Mouse (Mus musculus) cerebellum, adult 11-12 months (tissue): ENCODE results near the gene Nom1.
"Not testable (repeated sequence)": the region's sequence is repeated elsewhere in the genome, so short reads cannot be mapped to it uniquely, and the experiment has no call there.

ENCODE experiments used
- DNase-seq: peaks from one replicate; pipeline ENCODE4 v3.0.0; 2022

Nom1 gene

GRCm38 (mm10) chr5:29434228-29434871, at the start of gene Nom1:
Gene Nom1, plus strand, starts transcription at chr5:29434664.
- DNase-seq = peak; percentile 87

- DNase-seq = no peak
Observed at GRCm38 (mm10) chr5:29387591-29387990, 46.9 kb upstream of the Nom1 start.

GRCm38 (mm10) chr5:29388181-29388943, 46.1 kb upstream of the Nom1 start:
- no peak for DNase-seq

- DNase-seq = peak; percentile 49
Observed at GRCm38 (mm10) chr5:29388944-29389765, 45.3 kb upstream of the Nom1 start.

GRCm38 (mm10) chr5:29398427-29398826, 36.0 kb upstream of the Nom1 start:
- DNase-seq = no peak

GRCm38 (mm10) chr5:29410854-29411253, 23.6 kb upstream of the Nom1 start:
- no peak for DNase-seq

GRCm38 (mm10) chr5:29413041-29413440, 21.4 kb upstream of the Nom1 start:
- no peak for DNase-seq

GRCm38 (mm10) chr5:29423330-29423729, 11.1 kb upstream of the Nom1 start:
- not testable (repeated sequence) for DNase-seq

GRCm38 (mm10) chr5:29434872-29435358, 451 bp downstream of the Nom1 start:
- DNase-seq = no peak

GRCm38 (mm10) chr5:29435491-29435890, 1.0 kb downstream of the Nom1 start:
- DNase-seq = no peak

- not testable (repeated sequence) for DNase-seq
Observed at GRCm38 (mm10) chr5:29436728-29437127, 2.3 kb downstream of the Nom1 start.

- no peak for DNase-seq
Observed at GRCm38 (mm10) chr5:29445275-29445674, 10.8 kb downstream of the Nom1 start.

GRCm38 (mm10) chr5:29452352-29452751, 17.9 kb downstream of the Nom1 start:
- no peak for DNase-seq

GRCm38 (mm10) chr5:29456895-29457656, 22.6 kb downstream of the Nom1 start:
- no peak for DNase-seq

- no peak for DNase-seq
Observed at GRCm38 (mm10) chr5:29462943-29463686, 28.7 kb downstream of the Nom1 start.

GRCm38 (mm10) chr5:29467489-29468350, 33.3 kb downstream of the Nom1 start:
- no peak for DNase-seq

- DNase-seq = no peak
Observed at GRCm38 (mm10) chr5:29468351-29469065, 34.0 kb downstream of the Nom1 start.

GRCm38 (mm10) chr5:29469501-29469900, 35.0 kb downstream of the Nom1 start:
- no peak for DNase-seq

GRCm38 (mm10) chr5:29470271-29470670, 35.8 kb downstream of the Nom1 start:
- DNase-seq = no peak

- DNase-seq = no peak
Observed at GRCm38 (mm10) chr5:29470851-29471394, 36.5 kb downstream of the Nom1 start.
